Comparison of ENCODE assay signal across 23 mouse cellular contexts in genomic region chr2:35497662-35498196, GRCm38 (mm10). TPM values are rescaled to one million over a fixed set of nuclear protein-coding genes. Genes with fewer than 3 reads are reported as not detected.
DNase-seq lines count a peak whose midpoint lies in the region; ATAC-seq and TF ChIP-seq lines count a peak whose summit lies in the region.
"Had no signal": no experiment of that assay in that cellular context is flagged by ENCODE, and none has a peak within 500 bp of the region (broad histone marks: within the 10 kb centered on the region; RNA-seq: fewer than 3 reads in every experiment).

No protein-coding gene starts in this region.

- TF ChIP-seq CTCF in hindbrain, postnatal 0 days (IDR thresholded peaks at IDR 0.05; ENCODE audit: low read depth): no peak

- H3K4me2 ChIP-seq in liver, embryonic 13.5 days: no peak overlapping the region
- H3K4me2 ChIP-seq in liver, embryonic 11.5 days: no peak overlapping the region
- no peak overlapping the region for H3K4me2 ChIP-seq in hindbrain, postnatal 0 days (ENCODE audit: low read depth, low read length)
- H3K4me2 ChIP-seq: embryonic facial prominence, embryonic 15.5 days; forebrain, embryonic 15.5 days; heart, embryonic 11.5 days; heart, embryonic 15.5 days; hindbrain, embryonic 14.5 days had no signal

- ATAC-seq in liver, embryonic 13.5 days (ENCODE audit: low read depth): no peak
- ATAC-seq in liver, embryonic 11.5 days (replicated peaks; ENCODE audit: low FRiP score): no peak
- ATAC-seq in hindbrain, postnatal 0 days: no peak
- ATAC-seq: CD4-positive, CD25-positive, alpha-beta regulatory T cell, adult 4 months; forebrain, embryonic 15.5 days had no signal

- peak overlapping the region; percentile 43 for H3K27ac ChIP-seq in liver, embryonic 13.5 days
- no peak overlapping the region for H3K27ac ChIP-seq in liver, embryonic 11.5 days (ENCODE audit: low read depth, low read length)
- H3K27ac ChIP-seq in hindbrain, postnatal 0 days: no peak overlapping the region
- H3K27ac ChIP-seq: embryonic facial prominence, embryonic 15.5 days; forebrain, embryonic 10.5 days; forebrain, embryonic 15.5 days; heart, embryonic 15.5 days; hindbrain, embryonic 10.5 days; hindbrain, embryonic 14.5 days had no signal

- H3K9me3 ChIP-seq in liver, embryonic 13.5 days (replicated peaks): peaks cover 3% of the 10 kb centered on the region; the same call in 1 of the 2 replicates
- H3K9me3 ChIP-seq in liver, embryonic 11.5 days (ENCODE audit: control insufficient read depth, low read length): no peaks in the 10 kb centered on the region
- no peaks in the 10 kb centered on the region for H3K9me3 ChIP-seq in hindbrain, postnatal 0 days (ENCODE audit: low read length)
- H3K9me3 ChIP-seq: embryonic facial prominence, embryonic 15.5 days; forebrain, embryonic 10.5 days; forebrain, embryonic 15.5 days; G1E; heart, embryonic 15.5 days; hindbrain, embryonic 10.5 days had no signal

- no peak for DNase-seq in liver, embryonic 13.5 days
- DNase-seq in liver, embryonic 11.5 days (ENCODE audit: low spot score): no peak
- DNase-seq in thymus, postnatal 0 days (ENCODE audit: low spot score): peak; percentile 82
- no peak for DNase-seq in thymus, postnatal 4 days
- DNase-seq in thymus, postnatal 14 days: peak; percentile 52
- DNase-seq in B cell, adult 2 months: no peak
- no peak for DNase-seq in hindbrain, postnatal 0 days (ENCODE audit: low spot score)
- DNase-seq: adrenal gland, postnatal 10 days; cerebellum, adult 11 months; cerebellum, adult 8-10 months; cerebellum, postnatal 14 days; embryo, embryonic 11 days; gastrocnemius, postnatal 10 days; heart, adult 18-20 months had no signal

- no peak overlapping the region for H3K9ac ChIP-seq in liver, embryonic 13.5 days
- H3K9ac ChIP-seq in liver, embryonic 11.5 days (ENCODE audit: low read depth, low read length): no peak overlapping the region
- no peak overlapping the region for H3K9ac ChIP-seq in hindbrain, postnatal 0 days (replicated peaks; ENCODE audit: low read length)
- H3K9ac ChIP-seq: embryonic facial prominence, embryonic 15.5 days; forebrain, embryonic 15.5 days; heart, embryonic 15.5 days; hindbrain, embryonic 14.5 days had no signal

- no peak overlapping the region for H3K4me3 ChIP-seq in liver, embryonic 13.5 days (replicated peaks)
- H3K4me3 ChIP-seq in liver, embryonic 11.5 days (ENCODE audit: low read depth, low read length): no peak overlapping the region
- no peak overlapping the region for H3K4me3 ChIP-seq in hindbrain, postnatal 0 days (ENCODE audit: low read length)
- H3K4me3 ChIP-seq: embryonic facial prominence, embryonic 15.5 days; forebrain, embryonic 10.5 days; forebrain, embryonic 15.5 days; heart, embryonic 15.5 days; hindbrain, embryonic 10.5 days had no signal

- 50% methylated on average over 2 of the region's 2 CpGs for WGBS in liver, embryonic 13.5 days (ENCODE audit: insufficient replicate concordance)
- 70% methylated on average over 2 of the region's 2 CpGs for WGBS in liver, embryonic 11.5 days
- WGBS in hindbrain, postnatal 0 days: 81% methylated on average over 2 of the region's 2 CpGs

- H3K4me1 ChIP-seq in liver, embryonic 13.5 days (replicated peaks): peaks cover 78% of the 10 kb centered on the region
- H3K4me1 ChIP-seq in liver, embryonic 11.5 days (replicated peaks; ENCODE audit: control insufficient read depth, insufficient read depth, low read length): peaks cover 24% of the 10 kb centered on the region
- H3K4me1 ChIP-seq in hindbrain, postnatal 0 days (ENCODE audit: insufficient read depth, low read length): no peaks in the 10 kb centered on the region
- H3K4me1 ChIP-seq: forebrain, embryonic 15.5 days had no signal

- peaks cover 4% of the 10 kb centered on the region; the same call in 1 of the 2 replicates for H3K36me3 ChIP-seq in liver, embryonic 13.5 days
- H3K36me3 ChIP-seq in liver, embryonic 11.5 days (ENCODE audit: control insufficient read depth, insufficient read depth, low read length): no peaks in the 10 kb centered on the region
- H3K36me3 ChIP-seq in hindbrain, postnatal 0 days (ENCODE audit: insufficient read depth, low read length): no peaks in the 10 kb centered on the region
- H3K36me3 ChIP-seq: embryonic facial prominence, embryonic 15.5 days; forebrain, embryonic 10.5 days; forebrain, embryonic 15.5 days; heart, embryonic 15.5 days; hindbrain, embryonic 10.5 days had no signal

- no peaks in the 10 kb centered on the region for H3K27me3 ChIP-seq in liver, embryonic 13.5 days
- no peaks in the 10 kb centered on the region for H3K27me3 ChIP-seq in liver, embryonic 11.5 days (replicated peaks; ENCODE audit: control insufficient read depth, insufficient read depth, low read length)
- no peaks in the 10 kb centered on the region for H3K27me3 ChIP-seq in hindbrain, postnatal 0 days (ENCODE audit: insufficient read depth, low read length)
- H3K27me3 ChIP-seq: embryonic facial prominence, embryonic 15.5 days; forebrain, embryonic 15.5 days; heart, embryonic 15.5 days had no signal

RNA-seq across cellular contexts. Expression of gene Ggta1, which starts 34.7 kb away (rescaled TPM):
- 7.8 and 9.4 TPM in 2 replicates for polyA plus RNA-seq in liver, embryonic 13.5 days (2015; fragmentation: Nextera tagmentation; extraction: Ambion mirVana)
- 18.6 and 19.5 TPM in 2 replicates for polyA plus RNA-seq in liver, embryonic 11.5 days (2014; fragmentation: Nextera tagmentation; extraction: Ambion mirVana)
- 26.2 and 27.3 TPM in 2 replicates for polyA plus RNA-seq in thymus, postnatal 0 days (2015; fragmentation: Nextera tagmentation; extraction: Ambion mirVana)
- total RNA-seq in hindbrain, postnatal 0 days (2014; rRNA removed): 3.8 and 11.8 TPM in 2 replicates
- polyA plus RNA-seq in hindbrain, postnatal 0 days (2015; fragmentation: Nextera tagmentation; extraction: Ambion mirVana): 3.2 and 4.7 TPM in 2 replicates

Comparison
In these comparisons a context has a peak if more than half of its experiments do, and no peak if none do; other contexts are left out.
1. DNase-seq: peak in thymus, postnatal 0 days (single experiment) and thymus, postnatal 14 days (single experiment); none in liver, embryonic 13.5 days (single experiment), liver, embryonic 11.5 days (single experiment), thymus, postnatal 4 days (single experiment), B cell, adult 2 months (0 of 2) and hindbrain, postnatal 0 days (single experiment).